In the genomic region with DNA sequence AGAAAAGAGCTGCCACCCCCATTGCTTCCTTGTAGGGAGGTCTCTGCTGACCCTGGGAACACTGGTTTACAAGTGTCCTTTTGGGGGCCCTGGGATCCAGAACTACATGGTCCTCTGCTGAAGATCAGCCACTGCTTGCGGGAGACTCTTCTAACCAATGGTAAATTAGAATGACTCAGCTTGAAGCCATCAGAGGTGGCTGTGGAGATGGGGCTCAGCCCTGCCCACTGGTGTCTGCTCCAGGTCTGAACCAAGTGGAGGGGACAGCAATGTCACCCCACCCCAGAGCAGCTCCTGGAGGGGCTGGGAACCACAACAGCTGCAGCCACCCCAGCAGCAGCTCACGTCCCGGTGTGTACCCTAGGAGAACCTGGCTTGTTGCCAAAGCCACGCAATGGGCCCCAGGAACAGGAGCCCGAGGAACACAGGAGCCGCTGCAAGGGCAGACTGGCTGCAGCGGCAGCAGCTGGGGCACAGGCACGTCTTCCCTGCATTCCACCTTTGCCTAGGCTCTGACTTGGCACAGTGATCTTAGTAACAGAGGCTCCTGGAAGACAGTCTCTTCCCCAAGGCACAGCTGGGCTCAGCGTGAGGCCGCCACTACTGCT, we compare ENCODE assay signal across 10 mouse cellular contexts. TPM values are rescaled to one million over a fixed set of nuclear protein-coding genes. Genes with fewer than 3 reads are reported as not detected.
DNase-seq lines count a peak whose midpoint lies in the region; ATAC-seq and TF ChIP-seq lines count a peak whose summit lies in the region.
"Had no signal": no experiment of that assay in that cellular context is flagged by ENCODE, and none has a peak within 500 bp of the region (broad histone marks: within the 10 kb centered on the region; RNA-seq: fewer than 3 reads in every experiment).

No protein-coding gene starts in this region.

- H3K36me3 ChIP-seq in liver, embryonic 13.5 days: no peaks in the 10 kb centered on the region
- no peaks in the 10 kb centered on the region for H3K36me3 ChIP-seq in liver, embryonic 11.5 days (ENCODE audit: control insufficient read depth, insufficient read depth, low read length)
- no peaks in the 10 kb centered on the region for H3K36me3 ChIP-seq in embryonic facial prominence, embryonic 12.5 days
- no peaks in the 10 kb centered on the region for H3K36me3 ChIP-seq in liver, postnatal 0 days (replicated peaks; ENCODE audit: insufficient read depth, low read length)
- H3K36me3 ChIP-seq: midbrain, embryonic 13.5 days had no signal

- 0 out of 2 replicates have a peak overlapping the region, but pooled peaks have one; percentile 13 for H3K9ac ChIP-seq in liver, embryonic 13.5 days
- no peak overlapping the region for H3K9ac ChIP-seq in liver, embryonic 11.5 days (ENCODE audit: low read depth, low read length)
- no peak overlapping the region; the same call in 1 of the 2 replicates for H3K9ac ChIP-seq in embryonic facial prominence, embryonic 12.5 days
- H3K9ac ChIP-seq in liver, postnatal 0 days (replicated peaks): no peak overlapping the region
- H3K9ac ChIP-seq: midbrain, embryonic 13.5 days had no signal

- no peak overlapping the region for H3K4me3 ChIP-seq in liver, embryonic 13.5 days (replicated peaks)
- no peak overlapping the region for H3K4me3 ChIP-seq in liver, embryonic 11.5 days (ENCODE audit: low read depth, low read length)
- H3K4me3 ChIP-seq in embryonic facial prominence, embryonic 12.5 days: no peak overlapping the region
- H3K4me3 ChIP-seq in liver, postnatal 0 days (ENCODE audit: low read depth, low read length): no peak overlapping the region
- H3K4me3 ChIP-seq: midbrain, embryonic 13.5 days had no signal

- ATAC-seq in liver, embryonic 13.5 days (ENCODE audit: low read depth): 0 out of 2 replicates have a peak, but pooled peaks have one; percentile 14
- ATAC-seq in liver, embryonic 11.5 days (replicated peaks; ENCODE audit: low FRiP score): no peak
- no peak for ATAC-seq in embryonic facial prominence, embryonic 12.5 days (ENCODE audit: insufficient number of reproducible peaks, insufficient read depth, low FRiP score, low TSS enrichment)
- no peak for ATAC-seq in liver, postnatal 0 days
- ATAC-seq: midbrain, embryonic 13.5 days had no signal

- H3K27me3 ChIP-seq in liver, embryonic 13.5 days: peaks cover 13% of the 10 kb centered on the region
- no peaks in the 10 kb centered on the region for H3K27me3 ChIP-seq in liver, embryonic 11.5 days (replicated peaks; ENCODE audit: control insufficient read depth, insufficient read depth, low read length)
- no peaks in the 10 kb centered on the region for H3K27me3 ChIP-seq in embryonic facial prominence, embryonic 12.5 days
- 0 out of 2 replicates have a peak, but pooled peaks cover 4% of the 10 kb centered on the region for H3K27me3 ChIP-seq in liver, postnatal 0 days (ENCODE audit: insufficient read depth, low read length)
- H3K27me3 ChIP-seq: midbrain, embryonic 13.5 days had no signal

- peak; percentile 56 for DNase-seq in adrenal gland, adult 2 months
- DNase-seq in adrenal gland, postnatal 4 days (ENCODE audit: low spot score in 2 of 2): no peak
- no peak for DNase-seq in liver, embryonic 13.5 days
- no peak for DNase-seq in liver, embryonic 11.5 days (ENCODE audit: low spot score)
- DNase-seq in liver, postnatal 0 days: peak; percentile 48
- DNase-seq in c-Kit-positive CD71-positive TER-119-positive erythroid progenitor cells, embryonic 14.5 days (ENCODE audit: low spot score): no peak
- DNase-seq in cerebellum, adult 11 months: no peak
- DNase-seq: heart, adult 11 months had no signal

- TF ChIP-seq CTCF in liver, postnatal 0 days (IDR thresholded peaks at IDR 0.05; ENCODE audit: low read depth): 0 out of 2 replicates have a peak, but pooled peaks have one; percentile 9

- WGBS in liver, embryonic 13.5 days (ENCODE audit: insufficient replicate concordance): 38% methylated on average over 10 of the region's 10 CpGs
- WGBS in liver, embryonic 11.5 days: 42% methylated on average over 10 of the region's 10 CpGs
- 33% methylated on average over 10 of the region's 10 CpGs for WGBS in embryonic facial prominence, embryonic 12.5 days
- 25% methylated on average over 10 of the region's 10 CpGs for WGBS in liver, postnatal 0 days (ENCODE audit: insufficient replicate concordance)

- no peak for TF ChIP-seq EP300 in liver, postnatal 0 days (IDR thresholded peaks at IDR 0.05; ENCODE audit: low read depth)

- peaks cover 33% of the 10 kb centered on the region for H3K4me1 ChIP-seq in liver, embryonic 13.5 days (replicated peaks)
- peaks cover 17% of the 10 kb centered on the region for H3K4me1 ChIP-seq in liver, embryonic 11.5 days (replicated peaks; ENCODE audit: control insufficient read depth, insufficient read depth, low read length)
- peaks cover 15% of the 10 kb centered on the region; the same call in 1 of the 2 replicates for H3K4me1 ChIP-seq in embryonic facial prominence, embryonic 12.5 days
- H3K4me1 ChIP-seq in liver, postnatal 0 days (ENCODE audit: insufficient read depth): peaks cover 20% of the 10 kb centered on the region

- no peak overlapping the region for H3K4me2 ChIP-seq in liver, embryonic 13.5 days
- H3K4me2 ChIP-seq in liver, embryonic 11.5 days: no peak overlapping the region
- 0 out of 2 replicates have a peak overlapping the region, but pooled peaks have one; percentile 9 for H3K4me2 ChIP-seq in embryonic facial prominence, embryonic 12.5 days (replicated peaks)
- H3K4me2 ChIP-seq in liver, postnatal 0 days (ENCODE audit: low read depth, low read length): no peak overlapping the region
- H3K4me2 ChIP-seq: midbrain, embryonic 13.5 days had no signal

- no peak overlapping the region for H3K27ac ChIP-seq in liver, embryonic 13.5 days
- H3K27ac ChIP-seq in liver, embryonic 11.5 days (ENCODE audit: low read depth, low read length): no peak overlapping the region
- no peak overlapping the region for H3K27ac ChIP-seq in embryonic facial prominence, embryonic 12.5 days
- H3K27ac ChIP-seq in liver, postnatal 0 days (ENCODE audit: low read depth): no peak overlapping the region
- H3K27ac ChIP-seq: midbrain, embryonic 13.5 days had no signal

- no peaks in the 10 kb centered on the region for H3K9me3 ChIP-seq in liver, embryonic 13.5 days (replicated peaks)
- no peaks in the 10 kb centered on the region for H3K9me3 ChIP-seq in liver, embryonic 11.5 days (ENCODE audit: control insufficient read depth, low read length)
- H3K9me3 ChIP-seq in embryonic facial prominence, embryonic 12.5 days: no peaks in the 10 kb centered on the region
- H3K9me3 ChIP-seq in liver, postnatal 0 days (ENCODE audit: low read length): no peaks in the 10 kb centered on the region
- H3K9me3 ChIP-seq: midbrain, embryonic 13.5 days had no signal

RNA-seq across cellular contexts. Expression of a gene that starts 35.6 kb away (rescaled TPM):
- total RNA-seq in adrenal gland, adult 2 months (2021): 10 to 100 TPM; 38.9 to 46.4 TPM
- polyA plus RNA-seq in adrenal gland, adult 2 months (2012; rRNA removed): 93.9 and 97.5 TPM in 2 replicates
- total RNA-seq in adrenal gland, postnatal 4 days (2021): 10 to 100 TPM; 56.2 to 59.0 TPM
- 32.2 and 37.5 TPM in 2 replicates for polyA plus RNA-seq in liver, embryonic 13.5 days (2015; fragmentation: Nextera tagmentation; extraction: Ambion mirVana)
- polyA plus RNA-seq in liver, embryonic 11.5 days (2014; fragmentation: Nextera tagmentation; extraction: Ambion mirVana): 58.2 and 61.5 TPM in 2 replicates
- 17.4 and 17.5 TPM in 2 replicates for polyA plus RNA-seq in embryonic facial prominence, embryonic 12.5 days (2016; fragmentation: Nextera tagmentation; extraction: Ambion mirVana)
- polyA plus RNA-seq in liver, postnatal 0 days (2015; fragmentation: Nextera tagmentation; extraction: Ambion mirVana): 10.5 and 10.8 TPM in 2 replicates

RNA-seq across cellular contexts. Expression of a gene that starts 42.6 kb away (rescaled TPM):
- total RNA-seq in adrenal gland, adult 2 months (2021): 10 to 100 TPM; 17.2 to 25.6 TPM
- polyA plus RNA-seq in adrenal gland, adult 2 months (2012; rRNA removed): 12.2 and 14.9 TPM in 2 replicates
- 10 to 100 TPM; 29.9 TPM for total RNA-seq in adrenal gland, postnatal 4 days (2021)
- 27.6 and 29.0 TPM in 2 replicates for polyA plus RNA-seq in liver, embryonic 13.5 days (2015; fragmentation: Nextera tagmentation; extraction: Ambion mirVana)
- 52.8 and 54.0 TPM in 2 replicates for polyA plus RNA-seq in liver, embryonic 11.5 days (2014; fragmentation: Nextera tagmentation; extraction: Ambion mirVana)
- 45.2 and 46.6 TPM in 2 replicates for polyA plus RNA-seq in embryonic facial prominence, embryonic 12.5 days (2016; fragmentation: Nextera tagmentation; extraction: Ambion mirVana)
- 8.2 and 8.7 TPM in 2 replicates for polyA plus RNA-seq in liver, postnatal 0 days (2015; fragmentation: Nextera tagmentation; extraction: Ambion mirVana)

Comparison
In these comparisons a context has a peak if more than half of its experiments do, and no peak if none do; other contexts are left out.
1. DNase-seq: peak in adrenal gland, adult 2 months (single experiment) and liver, postnatal 0 days (single experiment); none in adrenal gland, postnatal 4 days (0 of 2), liver, embryonic 13.5 days (single experiment), liver, embryonic 11.5 days (single experiment), c-Kit-positive CD71-positive TER-119-positive erythroid progenitor cells, embryonic 14.5 days (single experiment) and cerebellum, adult 11 months (single experiment).